Mouse (Mus musculus): ENCODE data around the gene Sap18b. TPM values are rescaled to one million over a fixed set of nuclear protein-coding genes. Genes with fewer than 3 reads are reported as not detected.

Gene Sap18b
- polyA plus RNA-seq (2015; fragmentation: Nextera tagmentation; extraction: Ambion mirVana), result 310 and 377 TPM in 2 replicates

GRCm38 (mm10) chr8:95825162-95825561 is at the start of gene Sap18b:
TSS of gene Sap18b (plus strand) at chr8:95825346.

GRCm38 (mm10) chr8:95807331-95807843 is 17.8 kb upstream of the Sap18b start, which contains the start of gene Cnot1:
TSS of gene Cnot1 (minus strand) at chr8:95807464.

DNA sequence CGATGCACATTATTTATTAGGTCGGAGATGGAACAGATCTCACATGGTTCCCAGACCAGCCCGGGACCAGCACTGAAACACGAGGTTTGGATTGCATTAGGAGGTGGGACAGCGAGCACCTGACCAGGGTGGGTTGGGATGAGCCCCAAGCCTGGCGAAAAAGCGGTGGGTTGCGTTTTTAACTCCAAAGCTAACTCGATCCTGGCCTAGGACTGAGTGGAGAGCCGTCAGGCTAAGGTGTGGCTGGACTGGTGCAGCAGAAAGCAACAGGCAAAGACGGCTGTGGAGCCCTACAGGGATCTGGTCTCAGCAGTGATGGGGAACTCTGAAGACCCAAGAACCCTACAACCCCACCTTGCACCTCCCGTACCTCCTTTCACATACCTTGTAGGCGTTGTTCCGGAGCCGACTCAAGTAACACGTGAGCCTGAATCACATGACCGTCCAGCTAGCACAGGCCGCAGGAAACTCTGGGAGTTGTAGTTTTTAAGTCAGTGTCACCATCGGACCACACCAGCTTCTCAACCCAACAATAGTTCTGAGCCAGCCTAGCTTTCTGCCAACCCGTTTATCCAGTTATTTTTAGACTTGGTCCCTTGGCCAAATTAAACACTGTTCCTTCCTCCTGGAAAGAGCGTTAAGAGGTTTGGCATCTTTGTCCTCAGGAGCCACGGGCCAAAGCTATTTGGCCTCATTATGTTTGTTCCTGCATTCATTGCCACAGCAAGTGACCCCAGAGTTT is 28.1 kb downstream of the Sap18b start, which contains the start of gene Slc38a7:
Gene Slc38a7 (minus strand): TSS at position 438 of the 742 bp plus-strand sequence.

Other genes with a start within 250 kb of the Sap18b start
- gene Prss54, start 249.0 kb upstream of the Sap18b start, polyA plus RNA-seq (2015; fragmentation: Nextera tagmentation; extraction: Ambion mirVana), result not detected in 2 replicates
- 4.9 and 6.5 TPM in 2 replicates for gene Gins3, start 191.9 kb upstream of the Sap18b start, polyA plus RNA-seq (2015; fragmentation: Nextera tagmentation; extraction: Ambion mirVana)
- gene Ndrg4, start 148.4 kb upstream of the Sap18b start, polyA plus RNA-seq (2015; fragmentation: Nextera tagmentation; extraction: Ambion mirVana), result 17.6 and 25.0 TPM in 2 replicates
- gene Setd6, start 109.5 kb upstream of the Sap18b start, polyA plus RNA-seq (2015; fragmentation: Nextera tagmentation; extraction: Ambion mirVana), result 14.0 and 17.8 TPM in 2 replicates
- gene Cnot1, start 17.9 kb upstream of the Sap18b start, polyA plus RNA-seq (2015; fragmentation: Nextera tagmentation; extraction: Ambion mirVana), result 19.4 and 20.9 TPM in 2 replicates
- 11.8 and 12.5 TPM in 2 replicates for gene Slc38a7, start 28.2 kb downstream of the Sap18b start, polyA plus RNA-seq (2015; fragmentation: Nextera tagmentation; extraction: Ambion mirVana)
- 85.9 and 96.9 TPM in 2 replicates for gene Got2, start 63.2 kb downstream of the Sap18b start, polyA plus RNA-seq (2015; fragmentation: Nextera tagmentation; extraction: Ambion mirVana)